Mouse (Mus musculus) bone marrow, adult 2 months (tissue): Measurements from ENCODE around the gene 2010109A12Rik. TPM values are rescaled to one million over a fixed set of nuclear protein-coding genes. Genes with fewer than 3 reads are reported as not detected.

ENCODE experiments used
- H3K27ac ChIP-seq: fragments of 200-500 bp; 2 replicates; pipeline ENCODE4 v1.5.1; 2012; ENCODE audit warnings: low read depth, mild to moderate bottlenecking, control low read depth, inconsistent platforms, low read length; ENCODE audit not compliant: control insufficient read depth, poor library complexity, insufficient read depth
- H3K4me1 ChIP-seq: fragments of 200-500 bp; 2 replicates; pipeline ENCODE4 v1.6.1; 2011; ENCODE audit warnings: low read length; ENCODE audit not compliant: control insufficient read depth, insufficient read depth
- H3K4me3 ChIP-seq: fragments of 200-500 bp; replicated peaks from 2 replicates; pipeline ENCODE3; 2011; ENCODE audit warnings: mild to moderate bottlenecking, low read depth, low read length, control low read depth; ENCODE audit not compliant: control insufficient read depth
- CTCF ChIP-seq: fragments of 200-500 bp; IDR thresholded peaks from 2 replicates; pipeline ENCODE4 v1.5.1; 2011; ENCODE audit warnings: low read length, control low read depth; ENCODE audit not compliant: control insufficient read depth, insufficient read depth
- POLR2A ChIP-seq: fragments of 200-500 bp; IDR thresholded peaks from 2 replicates; pipeline ENCODE4 v1.6.1; 2011; ENCODE audit warnings: low read depth, mild to moderate bottlenecking, control low read depth, low read length, borderline replicate concordance; ENCODE audit not compliant: control insufficient read depth
- WGBS: fragments of 180-500 bp; shearing (Covaris S2); methylation state at CpG from one replicate; pipeline ENCODE4 v1.1.7; 2018; 5-methylcytosine and 5-hydroxymethylcytosine counted together
- polyA plus RNA-seq: library from polyadenylated mRNA; stranded (reverse); fragments of >200 nt; gene quantifications from 2 replicates; pipeline ENCODE4 v1.2.4, GENCODE M21; 2011; ENCODE audit warnings: low replicate concordance; ENCODE audit not compliant: missing spikeins, insufficient read depth, insufficient read length

2010109A12Rik gene
- polyA plus RNA-seq, 1 experiment: 4.8 TPM

DNA sequence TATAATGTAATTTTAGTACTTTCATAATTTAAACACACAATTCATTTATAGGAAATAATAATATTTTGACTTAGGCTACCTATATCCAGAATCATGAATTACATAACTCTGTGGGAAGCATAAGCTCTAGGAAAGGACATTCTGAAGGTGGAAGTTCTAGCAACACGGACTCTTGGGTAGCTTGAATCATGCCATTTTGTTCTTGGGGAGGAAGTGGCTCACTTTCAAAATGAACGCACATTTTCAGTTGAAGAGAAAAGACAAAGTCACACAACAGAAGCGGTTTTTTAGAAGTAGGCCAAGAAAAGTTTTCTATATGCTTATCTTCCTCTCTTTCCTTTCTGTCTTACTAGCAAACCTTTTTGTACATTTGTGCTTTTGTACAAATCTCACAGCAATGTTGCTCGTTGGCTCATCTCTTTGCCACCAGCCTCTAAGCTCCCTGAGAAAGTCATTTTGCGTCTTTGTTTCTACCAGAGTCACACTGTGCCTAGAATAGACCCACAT is 49.5 kb downstream of the 2010109A12Rik start:
- H3K4me1 ChIP-seq: no peaks in the 10 kb centered on the region; the same call in 1 of the 2 replicates
- WGBS: 71% methylated on average over 5 of the region's 5 CpGs
- no peak for TF ChIP-seq POLR2A
- TF ChIP-seq CTCF: no peak
- no peak overlapping the region for H3K27ac ChIP-seq
- no peak overlapping the region for H3K4me3 ChIP-seq

DNA sequence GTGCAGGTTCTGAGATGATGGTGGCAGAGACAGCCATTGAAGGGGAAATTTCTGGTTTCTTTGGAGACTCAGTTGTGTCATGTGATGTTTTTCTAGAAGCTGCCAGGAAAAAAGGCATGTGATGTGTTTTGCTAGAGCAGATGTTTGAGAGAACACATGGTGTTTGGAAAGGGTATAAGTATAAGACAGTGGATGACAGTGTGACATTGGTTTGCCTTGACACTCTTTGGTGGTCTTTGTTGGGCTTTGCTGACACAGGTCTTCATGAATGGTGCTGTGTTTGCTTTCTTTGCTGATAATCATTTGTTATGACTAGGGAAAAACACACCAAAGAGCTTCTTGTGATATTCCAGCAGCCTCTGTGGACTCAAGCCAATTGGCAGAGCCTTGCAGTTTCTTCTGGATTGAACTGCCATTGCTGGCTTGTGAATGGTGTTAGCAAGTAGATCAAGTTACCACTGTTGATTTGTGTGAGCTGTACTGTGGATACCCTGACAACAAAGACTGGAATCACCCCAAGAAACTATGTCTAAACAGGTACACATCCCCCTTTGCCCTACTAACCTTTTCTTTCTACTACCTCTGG is 50.6 kb downstream of the 2010109A12Rik start:
- TF ChIP-seq CTCF (no peak), POLR2A (no peak)
- Histone ChIP-seq H3K27ac (no peak overlapping the region), H3K4me1 (no peaks in the 10 kb centered on the region), H3K4me3 (no peak overlapping the region)

DNA sequence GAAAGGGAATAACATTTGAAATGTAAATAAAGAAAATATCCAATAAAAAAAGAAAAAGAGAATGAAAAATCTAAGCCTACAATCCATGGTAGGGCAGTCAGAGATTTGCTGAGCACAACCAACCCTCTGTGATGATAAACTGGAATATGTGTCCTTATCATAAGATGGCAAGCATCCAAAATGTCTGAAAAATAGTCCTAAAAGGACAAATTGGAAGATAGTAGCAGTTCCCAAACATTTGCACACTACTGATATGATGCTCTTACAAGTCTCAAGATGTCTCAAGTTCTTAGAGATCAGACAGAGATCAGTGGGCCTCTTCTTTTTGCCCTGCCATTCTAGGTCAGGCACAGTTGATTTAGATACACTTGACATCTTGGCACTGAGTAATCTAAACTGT is 53.0 kb downstream of the 2010109A12Rik start:
- TF ChIP-seq CTCF (no peak), POLR2A (no peak)
- H3K4me1 ChIP-seq: peaks cover 2% of the 10 kb centered on the region; the same call in 1 of the 2 replicates
- no peak overlapping the region for H3K27ac ChIP-seq
- no peak overlapping the region for H3K4me3 ChIP-seq

- no peak overlapping the region for H3K4me3 ChIP-seq
Observed at GRCm38 (mm10) chr5:93260983-93261382, 54.7 kb downstream of the 2010109A12Rik start.

DNA sequence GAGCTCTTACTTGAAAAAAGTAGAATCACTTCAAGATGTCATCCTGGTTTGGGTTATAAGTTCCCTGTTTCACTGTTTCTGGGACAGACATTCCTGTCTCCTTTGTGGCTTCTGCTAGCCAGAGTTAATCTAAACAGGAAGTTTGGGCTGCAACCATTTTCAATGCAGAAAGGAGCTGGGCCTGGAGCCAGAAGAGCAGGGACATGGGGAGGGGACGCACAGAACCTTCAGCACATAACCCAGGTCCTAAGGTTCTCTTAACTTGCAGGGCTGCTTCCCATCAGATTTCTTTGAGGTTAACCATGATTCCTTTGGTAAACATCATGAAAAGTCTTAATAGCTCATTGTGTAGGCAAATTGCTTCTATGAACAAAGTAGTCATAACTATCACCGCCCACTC is 56.4 kb downstream of the 2010109A12Rik start:
- WGBS: 62% methylated on average over 2 of the region's 2 CpGs

More at GRCm38 (mm10) chr5:93260983-93261382, 54.7 kb downstream of the 2010109A12Rik start:
- TF ChIP-seq CTCF (no peak), POLR2A (no peak)
- Histone ChIP-seq H3K4me1 (peaks cover 3% of the 10 kb centered on the region; the same call in 1 of the 2 replicates), H3K27ac (no peak overlapping the region)
- WGBS: 43% methylated on average over 3 of the region's 3 CpGs

More for the DNA sequence above, 56.4 kb downstream of the 2010109A12Rik start:
- TF ChIP-seq POLR2A (no peak), CTCF (no peak)
- no peak overlapping the region for H3K4me3 ChIP-seq
- H3K4me1 ChIP-seq: peaks cover 3% of the 10 kb centered on the region; the same call in 1 of the 2 replicates
- no peak overlapping the region for H3K27ac ChIP-seq

Other genes with a start within 250 kb of the 2010109A12Rik start
- not detected in 2 replicates for gene Sowahb, start 161.5 kb upstream of the 2010109A12Rik start, polyA plus RNA-seq
- 28.0 and 55.8 TPM in 2 replicates for gene Sept11, start 113.1 kb upstream of the 2010109A12Rik start, polyA plus RNA-seq
- gene Ccni, start within 50 bp of the 2010109A12Rik start, polyA plus RNA-seq: 73.8 and 76.8 TPM in 2 replicates
- 9.0 and 11.7 TPM in 2 replicates for gene Ccng2, start 60.7 kb downstream of the 2010109A12Rik start, polyA plus RNA-seq